ENCODE assay signal across 13 mouse cellular contexts in genomic region chr9:63308441-63308840, GRCm38 (mm10).
DNase-seq lines count a peak whose midpoint lies in the region; ATAC-seq lines count a peak whose summit lies in the region.
"Had no signal": no experiment of that assay in that cellular context is flagged by ENCODE, and none has a peak within 500 bp of the region (broad histone marks: within the 10 kb centered on the region; RNA-seq: fewer than 3 reads in every experiment).

No protein-coding gene starts in this region.

- H3K4me3 ChIP-seq in lung, embryonic 15.5 days: no peak overlapping the region
- no peak overlapping the region for H3K4me3 ChIP-seq in heart, embryonic 11.5 days (ENCODE audit: low read depth, low read length)
- H3K4me3 ChIP-seq: embryonic facial prominence, embryonic 15.5 days; forebrain, embryonic 15.5 days; intestine, embryonic 15.5 days; layer of hippocampus, adult 2 months; limb, embryonic 12.5 days had no signal

- peaks cover 18% of the 10 kb centered on the region for H3K4me1 ChIP-seq in lung, embryonic 15.5 days
- H3K4me1 ChIP-seq in heart, embryonic 11.5 days (ENCODE audit: control insufficient read depth, insufficient read depth, low read length): peaks cover 31% of the 10 kb centered on the region

- intact Hi-C loops in heart, postnatal 25 days (cut with DNase I): no loop called here

- no peak for ATAC-seq in lung, embryonic 15.5 days (ENCODE audit: borderline replicate concordance, extremely low read depth, low FRiP score, low TSS enrichment)
- no peak for ATAC-seq in heart, embryonic 11.5 days (replicated peaks; ENCODE audit: insufficient number of reproducible peaks, low FRiP score, low TSS enrichment)
- ATAC-seq: forebrain, embryonic 15.5 days; intestine, embryonic 15.5 days had no signal

- H3K27ac ChIP-seq in lung, embryonic 15.5 days: peak overlapping the region; percentile 53; the same call in 1 of the 2 replicates
- peak overlapping the region; percentile 57 for H3K27ac ChIP-seq in heart, embryonic 11.5 days (ENCODE audit: low read depth, low read length)
- H3K27ac ChIP-seq: embryonic facial prominence, embryonic 15.5 days; forebrain, embryonic 15.5 days; intestine, embryonic 15.5 days; layer of hippocampus, adult 2 months; limb, embryonic 12.5 days had no signal

- peak overlapping the region; percentile 0; the same call in 1 of the 2 replicates for H3K4me2 ChIP-seq in lung, embryonic 15.5 days
- peak overlapping the region; percentile 18; the same call in 1 of the 2 replicates for H3K4me2 ChIP-seq in heart, embryonic 11.5 days
- H3K4me2 ChIP-seq: embryonic facial prominence, embryonic 15.5 days; forebrain, embryonic 15.5 days; intestine, embryonic 15.5 days; limb, embryonic 12.5 days had no signal

- no peak overlapping the region for H3K9ac ChIP-seq in lung, embryonic 15.5 days
- H3K9ac ChIP-seq in heart, embryonic 11.5 days (ENCODE audit: low read depth, low read length): no peak overlapping the region
- H3K9ac ChIP-seq: embryonic facial prominence, embryonic 15.5 days; forebrain, embryonic 15.5 days; intestine, embryonic 15.5 days; limb, embryonic 12.5 days had no signal

- peak; percentile 18 to 41 for DNase-seq in heart, adult 18-20 months
- DNase-seq in heart, postnatal 25 days (ENCODE audit: low spot score): no peak
- DNase-seq in lung, postnatal 14 days: no peak
- peak; percentile 38 for DNase-seq in heart, postnatal 4 days
- DNase-seq in layer of hippocampus, adult 18-20 months (ENCODE audit: low spot score in 2 of 2): no peak
- DNase-seq: right cerebral cortex, postnatal 4 days had no signal

- H3K36me3 ChIP-seq in lung, embryonic 15.5 days: no peaks in the 10 kb centered on the region
- no peaks in the 10 kb centered on the region for H3K36me3 ChIP-seq in heart, embryonic 11.5 days (ENCODE audit: control insufficient read depth, insufficient read depth, low read length)
- H3K36me3 ChIP-seq: forebrain, embryonic 15.5 days; intestine, embryonic 15.5 days; limb, embryonic 12.5 days had no signal

- H3K27me3 ChIP-seq in lung, embryonic 15.5 days: no peaks in the 10 kb centered on the region
- no peaks in the 10 kb centered on the region for H3K27me3 ChIP-seq in heart, embryonic 11.5 days (ENCODE audit: control insufficient read depth, insufficient read depth, low read length)
- H3K27me3 ChIP-seq: embryonic facial prominence, embryonic 15.5 days; forebrain, embryonic 15.5 days; intestine, embryonic 15.5 days; limb, embryonic 12.5 days had no signal

- no peaks in the 10 kb centered on the region for H3K9me3 ChIP-seq in lung, embryonic 15.5 days
- H3K9me3 ChIP-seq in heart, embryonic 11.5 days (replicated peaks; ENCODE audit: control insufficient read depth, low read length): no peaks in the 10 kb centered on the region
- H3K9me3 ChIP-seq: embryonic facial prominence, embryonic 15.5 days; forebrain, embryonic 15.5 days; intestine, embryonic 15.5 days; limb, embryonic 12.5 days had no signal

- WGBS in lung, embryonic 15.5 days: 50% methylated on average over 4 of the region's 4 CpGs
- WGBS in heart, embryonic 11.5 days (ENCODE audit: insufficient replicate concordance): 43% methylated on average over 4 of the region's 4 CpGs

Comparison
In these comparisons a context has a peak if more than half of its experiments do, and no peak if none do; other contexts are left out.
1. DNase-seq: peak in heart, adult 18-20 months (2 of 2) and heart, postnatal 4 days (single experiment); none in heart, postnatal 25 days (single experiment), lung, postnatal 14 days (single experiment) and layer of hippocampus, adult 18-20 months (0 of 2).